Mouse (Mus musculus): Measurements from ENCODE around the gene Htatsf1.

Htatsf1 gene

DNA sequence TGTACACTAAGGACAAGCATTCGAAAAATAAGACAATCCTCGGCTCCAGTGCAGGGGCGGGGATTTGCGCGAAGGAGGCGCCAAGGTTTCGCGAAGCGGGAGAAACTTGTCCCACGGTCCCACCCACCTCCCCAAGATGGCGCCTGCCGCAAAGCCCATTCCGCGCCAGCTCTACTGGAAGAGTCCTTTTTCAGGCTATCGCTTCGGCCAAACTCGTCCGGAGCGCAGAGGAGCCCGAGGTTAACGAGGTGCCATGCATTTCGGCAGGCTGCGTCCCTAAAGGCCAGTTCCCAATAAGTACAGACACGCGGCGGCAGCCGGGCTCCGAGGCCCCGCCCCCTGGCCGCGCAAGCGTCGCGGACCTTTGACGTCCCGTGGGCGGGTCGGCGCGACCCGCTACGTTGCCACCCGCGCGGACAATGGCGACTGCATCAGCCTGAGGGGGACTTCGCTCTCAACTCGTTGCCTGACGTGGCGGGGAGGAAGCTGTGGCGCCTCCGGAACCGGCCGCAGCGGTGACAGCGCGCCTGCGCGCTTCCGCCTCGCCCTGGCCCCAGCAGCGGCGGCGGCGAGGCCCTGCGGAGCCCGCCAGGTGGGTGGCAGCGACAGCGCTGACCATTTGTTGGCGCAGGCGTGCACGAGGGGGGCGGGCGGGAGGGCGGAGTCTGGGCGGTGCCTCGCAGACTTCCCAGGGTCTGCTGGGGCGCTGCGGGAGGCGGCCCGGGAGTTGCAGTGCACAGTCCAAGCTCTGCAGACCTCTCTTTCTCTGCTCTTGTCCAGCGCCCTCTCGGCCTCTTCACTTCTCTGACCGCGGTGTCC is at the start of gene Htatsf1:
TSS of gene Htatsf1 (plus strand) at position 410 of the 819 bp plus-strand sequence.
- DNase-seq (ENCODE audit: low spot score) = peak; percentile 79

DNA sequence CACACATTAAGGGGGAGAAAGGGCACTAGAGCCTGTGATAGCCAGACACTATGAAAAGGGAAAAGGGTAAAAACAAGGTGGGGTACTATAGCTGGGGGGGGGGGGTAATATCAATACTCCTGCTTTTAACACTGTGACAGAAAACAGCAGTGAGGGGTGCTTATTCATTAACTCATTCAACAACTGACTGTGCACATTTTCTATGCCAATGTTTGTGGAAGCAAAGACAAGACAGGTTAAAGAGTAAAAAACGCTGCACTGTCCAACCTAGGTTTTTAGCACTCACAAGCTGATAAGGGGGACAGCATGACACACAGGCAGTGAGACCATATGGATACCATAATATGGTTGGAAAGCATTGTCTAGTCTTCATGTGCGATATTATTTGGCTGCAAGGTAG is 40.5 kb upstream of the Htatsf1 start:
- no peak for DNase-seq (ENCODE audit: low spot score)

DNA sequence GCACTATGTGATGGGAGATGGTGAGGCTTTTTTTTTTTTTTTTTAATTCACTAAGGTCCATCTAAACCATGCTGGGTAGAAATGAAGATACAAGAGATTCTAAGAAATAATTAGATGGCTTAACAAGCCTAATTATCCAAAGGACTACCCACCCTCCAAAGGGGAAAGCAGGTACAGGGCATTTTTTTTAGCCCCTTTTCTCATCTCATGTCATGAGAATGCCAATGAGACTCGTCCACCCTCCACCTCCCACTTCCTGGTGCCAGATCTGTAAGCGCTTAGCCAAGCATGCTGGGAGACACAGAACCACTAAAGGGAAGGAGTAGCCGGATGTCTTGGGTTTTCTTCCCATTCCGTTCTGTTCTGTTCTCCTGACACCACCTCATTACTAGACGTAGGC is 10.6 kb upstream of the Htatsf1 start, which contains the start of gene Brs3:
TSS of gene Brs3 (plus strand) at position 301 of the 400 bp plus-strand sequence.
- no peak for DNase-seq (ENCODE audit: low spot score)

DNA sequence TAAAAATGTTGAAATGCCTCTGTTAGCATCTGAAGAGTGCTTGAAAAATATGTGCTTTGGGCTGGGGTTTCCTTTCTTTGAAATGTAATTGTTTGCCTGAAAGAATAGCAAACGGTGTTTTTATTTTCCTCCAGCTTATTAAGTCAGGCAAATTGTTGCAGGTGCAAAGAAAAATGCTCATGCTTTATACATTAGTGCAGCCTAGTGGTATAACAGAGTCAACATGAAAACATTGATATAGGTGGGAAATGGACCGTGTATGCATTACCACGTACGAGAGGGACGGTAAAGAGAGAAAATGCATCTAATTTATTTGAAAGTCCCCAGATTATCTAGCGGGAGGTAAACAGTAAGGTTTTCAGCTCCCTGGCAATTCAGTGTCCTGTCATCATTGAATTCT is 9.5 kb upstream of the Htatsf1 start:
- no peak for DNase-seq (ENCODE audit: low spot score)

DNA sequence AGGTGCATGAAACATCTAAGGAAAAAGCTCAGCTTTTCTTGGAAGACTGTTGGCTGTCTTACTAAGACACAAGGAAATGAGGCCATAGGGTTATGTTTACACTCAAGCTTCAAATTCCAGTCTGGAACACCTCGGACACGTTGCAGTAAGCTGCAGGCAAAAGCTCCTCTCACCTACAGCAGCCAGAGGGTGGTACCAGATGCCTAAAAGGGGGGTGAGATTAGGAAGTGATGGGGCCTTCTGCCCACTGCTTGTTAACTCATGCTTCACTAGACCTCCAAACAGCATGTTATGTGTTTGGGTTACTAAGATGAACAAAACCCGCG is 572 bp upstream of the Htatsf1 start:
- no peak for DNase-seq (ENCODE audit: low spot score)

DNA sequence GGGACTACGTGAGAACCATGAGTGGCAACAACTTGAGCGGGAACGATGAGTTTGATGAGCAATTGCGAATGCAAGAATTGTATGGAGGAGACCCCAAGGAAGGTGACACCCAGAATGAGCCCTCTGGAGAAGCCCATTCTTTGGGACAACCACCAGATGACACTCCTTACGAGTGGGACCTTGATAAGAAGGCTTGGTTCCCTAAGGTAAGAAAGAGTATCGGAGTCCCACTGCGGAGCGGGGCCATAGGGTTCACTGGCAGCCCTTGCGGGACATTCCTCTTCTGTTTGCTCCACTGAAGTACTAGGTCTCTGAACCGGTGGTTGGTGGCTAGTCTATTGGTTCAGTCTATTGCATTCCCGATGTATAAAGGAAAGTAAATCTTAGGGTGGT is 606 bp downstream of the Htatsf1 start:
- DNase-seq (ENCODE audit: low spot score) = no peak

DNA sequence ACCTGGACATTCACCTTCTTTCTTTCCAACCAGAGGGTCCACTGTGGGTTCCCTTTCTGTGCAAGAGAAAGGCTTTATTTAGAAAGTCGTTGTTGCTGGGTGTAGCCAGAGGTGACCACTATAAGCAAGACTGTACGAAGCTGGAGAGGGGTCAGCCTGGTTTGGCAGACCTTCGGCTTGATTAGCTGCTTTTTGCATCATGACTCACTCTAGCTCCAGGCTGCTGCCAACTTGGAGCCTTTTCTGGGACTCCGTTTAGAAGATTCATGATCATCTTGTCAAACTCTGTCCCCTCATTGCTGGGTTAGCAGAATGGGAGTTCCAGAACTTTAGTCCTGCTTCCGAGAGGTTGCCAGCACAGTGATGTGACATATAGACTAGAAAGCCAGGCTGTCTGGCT is 28.1 kb downstream of the Htatsf1 start:
- no peak for DNase-seq (ENCODE audit: low spot score)

DNA sequence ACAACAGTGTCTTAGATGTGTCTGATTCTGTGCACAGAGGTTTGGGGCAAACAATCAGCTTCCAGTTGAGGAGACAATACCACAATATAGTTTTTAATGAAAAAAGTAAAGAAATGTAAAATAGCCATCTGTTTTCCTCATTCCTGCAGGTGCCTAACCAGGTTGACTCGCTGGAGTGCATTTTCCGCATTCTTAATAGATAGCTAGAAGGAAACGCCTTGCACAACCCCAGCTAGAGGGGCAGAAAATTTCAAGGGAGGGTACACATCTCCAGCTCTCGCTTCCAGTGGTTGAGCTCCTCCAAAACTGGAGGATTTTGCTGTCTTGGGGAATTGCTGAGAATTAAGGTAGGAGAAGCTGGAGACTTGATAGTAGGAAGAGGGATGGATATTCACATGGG is 34.4 kb downstream of the Htatsf1 start, which contains the start of gene Vgll1:
TSS of gene Vgll1 (plus strand) at position 301 of the 400 bp plus-strand sequence.
- no peak for DNase-seq (ENCODE audit: low spot score)

DNA sequence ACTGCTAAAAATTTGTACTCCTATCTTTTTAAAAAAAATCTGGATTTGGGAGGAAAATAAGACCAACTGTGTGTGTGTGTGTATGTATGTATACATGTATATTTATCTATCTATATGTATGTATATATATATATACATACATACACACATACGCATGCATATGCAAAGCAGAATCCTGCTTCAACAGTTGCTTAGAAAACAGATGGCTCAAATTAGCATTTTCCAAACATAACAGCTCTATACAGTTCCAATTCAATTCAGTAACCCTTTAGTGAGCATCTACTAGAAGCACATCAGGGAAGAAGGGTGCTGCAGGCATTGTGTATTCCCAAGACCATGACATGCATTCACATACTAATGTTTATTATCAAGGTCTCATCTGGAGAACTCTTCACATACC is 50.0 kb downstream of the Htatsf1 start:
- DNase-seq (ENCODE audit: low spot score) = no peak

DNA sequence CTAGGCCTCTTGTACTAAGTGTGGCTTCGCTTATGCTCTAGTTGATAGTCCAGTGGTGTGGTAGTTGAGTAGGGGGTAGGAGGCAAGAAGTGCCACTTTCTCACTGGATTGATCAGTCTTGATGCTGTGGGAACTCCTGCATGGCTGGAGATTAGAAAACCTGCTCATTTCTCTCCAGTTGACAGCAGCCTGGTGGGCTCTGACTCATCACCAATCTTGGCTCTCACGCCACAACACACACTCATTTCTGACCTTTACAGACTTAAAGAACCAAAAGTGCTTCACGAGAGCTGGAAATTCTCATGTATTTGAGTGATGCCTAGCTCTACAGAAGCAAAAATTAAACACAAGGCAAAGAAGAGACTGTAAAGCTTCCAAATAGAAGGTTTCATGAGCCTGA is 53.6 kb downstream of the Htatsf1 start:
- no peak for DNase-seq (ENCODE audit: low spot score)
